Mouse (Mus musculus): ENCODE measurements at regions not wholly inside any gene's neighbourhood (a gene's known extent, or its start where the extent isn't known, plus 50 kb on each side); places are given as distances from the start of the nearest gene placed in this dataset.
A peak's percentile ranks its signal among the peaks of the same experiment; 100 is the strongest.

GRCm38 (mm10) chr6:97741427-97741826 lies 65.4 kb upstream of the Mitf start:
- no peak for DNase-seq (ENCODE audit: low spot score)

GRCm38 (mm10) chr6:97740851-97741201 lies 66.0 kb upstream of the Mitf start:
- no peak for DNase-seq (ENCODE audit: low spot score)

GRCm38 (mm10) chr6:97740107-97740850 lies 66.6 kb upstream of the Mitf start:
- DNase-seq (ENCODE audit: low spot score) = peak; percentile 68

GRCm38 (mm10) chr6:97738846-97739245 lies 68.0 kb upstream of the Mitf start:
- no peak for DNase-seq (ENCODE audit: low spot score)

- DNase-seq (ENCODE audit: low spot score) = no peak
Measured at GRCm38 (mm10) chr6:97730835-97731234, 76.0 kb upstream of the Mitf start.

- DNase-seq (ENCODE audit: low spot score) = no peak
Measured at GRCm38 (mm10) chr6:97718184-97718910, 88.5 kb upstream of the Mitf start.

- no peak for DNase-seq (ENCODE audit: low spot score)
Measured at GRCm38 (mm10) chr6:97707401-97707800, 90.1 kb upstream of the Frmd4b start.

- DNase-seq (ENCODE audit: low spot score) = no peak
Measured at GRCm38 (mm10) chr6:97704361-97704760, 87.0 kb upstream of the Frmd4b start.

GRCm38 (mm10) chr6:97699752-97700098 lies 82.4 kb upstream of the Frmd4b start:
- DNase-seq (ENCODE audit: low spot score) = no peak

GRCm38 (mm10) chr6:97699054-97699751 lies 81.9 kb upstream of the Frmd4b start:
- DNase-seq (ENCODE audit: low spot score) = no peak

- DNase-seq (ENCODE audit: low spot score) = no peak
Measured at GRCm38 (mm10) chr6:97693281-97693680, 75.9 kb upstream of the Frmd4b start.

GRCm38 (mm10) chr6:97691136-97691535 lies 73.8 kb upstream of the Frmd4b start:
- DNase-seq (ENCODE audit: low spot score) = no peak

- DNase-seq (ENCODE audit: low spot score) = no peak
Measured at GRCm38 (mm10) chr6:97684335-97684734, 67.0 kb upstream of the Frmd4b start.

GRCm38 (mm10) chr6:97682213-97682612 lies 64.9 kb upstream of the Frmd4b start:
- no peak for DNase-seq (ENCODE audit: low spot score)

GRCm38 (mm10) chr6:97675181-97675756 lies 57.9 kb upstream of the Frmd4b start:
- DNase-seq (ENCODE audit: low spot score) = no peak

GRCm38 (mm10) chr6:97666818-97667629 lies 49.7 kb upstream of the Frmd4b start:
- no peak for DNase-seq (ENCODE audit: low spot score)
